Mouse (Mus musculus) kidney, adult 11 months (tissue): ENCODE data around the gene Taar8b.
"Not testable (repeated sequence)": the region's sequence is repeated elsewhere in the genome, so short reads cannot be mapped to it uniquely, and the experiment has no call there.

Experiments used
- DNase-seq: peaks from one replicate; pipeline ENCODE4 v3.0.0; 2022

Taar8b gene

GRCm38 (mm10) chr10:24092194-24092593 lies at the start of gene Taar8b:
Taar8b (minus strand) TSS chr10:24092294.
- no peak for DNase-seq

GRCm38 (mm10) chr10:24138623-24139261 lies 46.6 kb upstream of the Taar8b start:
- peak; percentile 37 for DNase-seq

GRCm38 (mm10) chr10:24134071-24134645 lies 42.1 kb upstream of the Taar8b start:
- DNase-seq, result no peak

GRCm38 (mm10) chr10:24133132-24133531 lies 41.0 kb upstream of the Taar8b start:
- DNase-seq, result no peak

GRCm38 (mm10) chr10:24132273-24132672 lies 40.2 kb upstream of the Taar8b start:
- DNase-seq, result peak; percentile 78

- DNase-seq, result peak; percentile 65
Measured at GRCm38 (mm10) chr10:24131451-24132262, 39.6 kb upstream of the Taar8b start.

- no peak for DNase-seq
Measured at GRCm38 (mm10) chr10:24111116-24111778, 19.2 kb upstream of the Taar8b start.

GRCm38 (mm10) chr10:24109434-24109833 lies 17.3 kb upstream of the Taar8b start, which contains the start of gene Taar9:
Taar9 (minus strand) TSS chr10:24109534.
- not testable (repeated sequence) for DNase-seq

- no peak for DNase-seq
Measured at GRCm38 (mm10) chr10:24108236-24108635, 16.1 kb upstream of the Taar8b start.

- no peak for DNase-seq
Measured at GRCm38 (mm10) chr10:24107747-24108146, 15.7 kb upstream of the Taar8b start.

- not testable (repeated sequence) for DNase-seq
Measured at GRCm38 (mm10) chr10:24103299-24103698, 11.2 kb upstream of the Taar8b start.

- not testable (repeated sequence) for DNase-seq
Measured at GRCm38 (mm10) chr10:24101812-24102211, 9.7 kb upstream of the Taar8b start, which contains the start of gene Taar8c. Taar8c (minus strand) TSS chr10:24101912.

- DNase-seq, result not testable (repeated sequence)
Measured at GRCm38 (mm10) chr10:24097010-24097409, 4.9 kb upstream of the Taar8b start.

GRCm38 (mm10) chr10:24087168-24087567 lies 4.9 kb downstream of the Taar8b start:
- DNase-seq, result no peak

- no peak for DNase-seq
Measured at GRCm38 (mm10) chr10:24086555-24086954, 5.5 kb downstream of the Taar8b start.

- no peak for DNase-seq
Measured at GRCm38 (mm10) chr10:24085936-24086335, 6.2 kb downstream of the Taar8b start.

GRCm38 (mm10) chr10:24080166-24080565 lies 11.9 kb downstream of the Taar8b start:
- no peak for DNase-seq

GRCm38 (mm10) chr10:24076200-24076599 lies 15.9 kb downstream of the Taar8b start, which contains the start of gene Taar8a:
Taar8a (plus strand) TSS chr10:24076500.
- DNase-seq, result not testable (repeated sequence)

- not testable (repeated sequence) for DNase-seq
Measured at GRCm38 (mm10) chr10:24074751-24075150, 17.3 kb downstream of the Taar8b start.

- DNase-seq, result no peak
Measured at GRCm38 (mm10) chr10:24058986-24059385, 33.1 kb downstream of the Taar8b start.

- no peak for DNase-seq
Measured at GRCm38 (mm10) chr10:24052039-24052438, 40.1 kb downstream of the Taar8b start.

- DNase-seq, result no peak
Measured at GRCm38 (mm10) chr10:24049210-24049609, 42.9 kb downstream of the Taar8b start, which contains the start of gene Taar7f. Taar7f (plus strand) TSS chr10:24049510.
